Mouse (Mus musculus): Measurements from ENCODE around the gene Hyal1. TPM values are rescaled to one million over a fixed set of nuclear protein-coding genes. Genes with fewer than 3 reads are reported as not detected.

The Hyal1 gene
- total RNA-seq, 4 experiments from 2014 or later: 4.9 to 9.5 (median 6.8) TPM

DNA sequence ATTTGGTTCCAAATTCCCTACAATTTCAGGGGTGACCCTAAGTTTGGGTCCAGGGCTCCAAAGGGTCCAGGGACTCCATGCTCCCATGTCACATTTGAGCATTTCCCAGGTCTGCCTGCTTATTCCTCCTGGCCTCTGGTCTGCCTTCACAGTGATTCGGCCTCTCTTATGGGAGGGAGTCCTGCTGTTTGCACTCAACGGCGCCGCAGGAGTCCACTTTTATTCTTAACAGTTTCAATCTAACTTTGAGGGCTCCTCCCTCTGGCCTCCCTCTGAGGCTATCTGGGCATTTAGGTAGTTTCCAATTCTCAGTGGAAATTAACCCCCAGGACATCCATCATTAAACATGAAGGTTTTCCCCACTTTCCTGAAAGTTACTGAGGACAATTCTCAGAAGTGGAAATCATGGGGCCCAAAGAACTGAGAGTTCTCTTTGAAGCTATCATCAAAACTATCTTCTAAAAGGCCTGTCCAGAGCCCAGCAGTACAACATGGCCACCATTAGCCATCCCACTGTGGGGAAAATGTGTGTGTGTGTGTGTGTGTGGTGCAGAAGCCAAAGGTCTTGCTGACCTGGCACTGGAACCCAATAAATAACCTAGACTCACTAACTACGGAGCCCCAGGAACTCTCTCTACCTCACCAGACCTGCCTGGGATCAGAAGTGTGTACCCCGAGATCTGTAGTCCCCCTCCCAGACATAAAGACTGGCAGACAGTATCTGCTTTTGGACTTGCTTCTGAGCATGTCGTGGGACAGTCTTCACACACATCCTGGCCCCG, 17.7 kb downstream of the Hyal1 start:
- DNase-seq (ENCODE audit: low spot score in 2 of 2): no peak

DNA sequence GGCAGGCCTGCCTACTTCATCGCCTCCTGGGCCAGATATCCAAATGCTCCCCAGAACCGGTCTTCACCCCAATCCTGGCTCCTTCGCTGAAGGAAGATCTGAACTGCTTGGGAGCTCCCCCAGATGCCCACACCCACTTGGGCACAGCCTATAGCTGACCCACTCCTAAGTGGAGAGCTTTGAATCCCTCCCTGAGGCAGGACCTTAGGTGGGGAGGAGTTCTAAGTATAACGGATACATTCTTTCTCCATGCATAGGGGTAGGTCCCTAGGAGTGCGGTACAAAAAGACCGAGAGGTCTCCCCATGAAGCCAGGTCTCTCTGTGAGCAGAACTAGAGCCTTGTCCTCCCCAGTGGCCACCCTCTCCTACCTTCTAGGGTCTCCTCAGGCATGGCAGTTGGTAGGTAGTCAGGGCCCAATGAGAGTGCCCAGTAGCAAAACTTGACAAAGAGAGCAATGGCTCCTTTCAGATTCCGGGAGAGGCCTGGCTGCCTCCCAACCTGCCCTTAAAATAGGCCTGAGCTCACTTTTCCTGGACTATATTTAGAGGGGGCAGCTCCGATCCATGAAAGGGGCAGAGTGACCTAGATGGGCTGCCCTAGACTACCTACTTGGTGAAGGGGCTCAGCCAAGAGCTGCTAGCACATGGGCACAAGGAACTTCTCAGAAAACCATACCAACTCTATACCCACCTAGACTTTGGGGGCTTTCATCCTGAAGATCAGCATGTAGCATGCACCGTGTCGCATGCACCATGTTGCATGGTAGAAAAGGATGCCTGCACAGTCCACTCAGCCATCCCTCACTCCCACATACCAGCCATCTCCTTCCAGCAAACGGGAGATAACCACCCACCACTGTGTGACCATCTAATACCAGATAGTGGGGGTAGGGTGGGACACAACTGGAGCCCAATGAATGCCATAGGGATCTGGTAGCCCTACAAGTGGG, 20.2 kb downstream of the Hyal1 start:
- DNase-seq (ENCODE audit: low spot score in 2 of 2): no peak

DNA sequence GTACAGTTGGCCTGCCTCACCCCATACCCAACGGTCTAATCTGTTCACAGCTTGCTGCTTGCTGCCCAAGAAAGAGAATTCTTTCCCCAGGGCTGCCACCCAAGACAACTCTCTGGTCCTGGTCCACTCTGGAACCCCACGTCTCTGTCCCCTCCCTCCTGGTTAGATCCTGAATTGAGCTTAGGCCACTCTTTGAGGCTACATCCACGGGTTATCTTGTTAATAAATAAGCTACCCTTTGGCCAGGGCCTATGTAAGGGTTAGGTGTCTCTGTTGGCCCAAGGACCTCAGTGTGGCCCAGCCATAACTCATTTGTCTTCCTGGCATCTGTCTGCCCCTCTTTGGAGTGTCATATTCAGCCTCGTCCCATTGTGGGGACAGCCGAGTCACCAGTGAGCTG, 21.7 kb downstream of the Hyal1 start:
- no peak for DNase-seq (ENCODE audit: low spot score in 2 of 2)

DNA sequence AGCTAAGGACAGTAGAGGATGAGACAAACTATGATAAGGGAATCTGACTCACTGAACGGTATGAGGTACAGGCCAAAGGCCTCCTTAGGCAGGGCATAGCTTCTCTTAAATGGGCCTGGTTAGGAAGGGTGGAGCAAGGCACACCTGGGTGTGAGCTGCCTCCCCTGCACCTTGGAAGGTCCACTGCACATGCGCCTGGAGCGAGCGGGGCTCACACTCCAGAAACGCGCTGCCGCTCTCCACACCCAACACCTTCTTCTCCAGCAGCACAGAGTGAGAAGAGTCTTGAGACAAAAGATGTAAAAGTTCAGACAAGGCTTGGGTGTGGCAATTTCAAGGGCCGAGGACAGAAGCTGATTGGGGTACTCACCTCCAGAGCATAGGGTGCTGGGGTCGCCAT, 22.7 kb downstream of the Hyal1 start:
- no peak for DNase-seq (ENCODE audit: low spot score in 2 of 2)

DNA sequence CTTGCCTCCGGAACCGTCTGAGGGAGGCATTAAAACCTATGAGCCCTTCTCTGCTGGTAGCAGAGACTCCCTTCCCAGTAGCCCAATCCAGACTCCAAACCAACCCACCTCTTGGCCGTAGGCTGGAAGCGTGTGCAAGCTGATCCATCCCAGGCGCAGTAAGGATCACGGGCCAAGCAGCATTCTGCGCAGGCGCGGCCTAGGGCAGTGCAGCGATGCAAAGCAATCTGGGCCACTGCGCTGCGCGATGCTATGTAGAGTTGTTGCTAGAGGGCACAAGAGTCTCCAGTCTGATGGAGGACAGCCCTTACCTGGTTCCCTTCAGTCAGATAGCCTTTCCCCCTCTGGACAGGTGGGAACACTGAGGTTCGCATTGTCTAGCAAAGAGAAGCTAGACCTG, 23.1 kb downstream of the Hyal1 start:
- DNase-seq (ENCODE audit: low spot score in 2 of 2): no peak

DNA sequence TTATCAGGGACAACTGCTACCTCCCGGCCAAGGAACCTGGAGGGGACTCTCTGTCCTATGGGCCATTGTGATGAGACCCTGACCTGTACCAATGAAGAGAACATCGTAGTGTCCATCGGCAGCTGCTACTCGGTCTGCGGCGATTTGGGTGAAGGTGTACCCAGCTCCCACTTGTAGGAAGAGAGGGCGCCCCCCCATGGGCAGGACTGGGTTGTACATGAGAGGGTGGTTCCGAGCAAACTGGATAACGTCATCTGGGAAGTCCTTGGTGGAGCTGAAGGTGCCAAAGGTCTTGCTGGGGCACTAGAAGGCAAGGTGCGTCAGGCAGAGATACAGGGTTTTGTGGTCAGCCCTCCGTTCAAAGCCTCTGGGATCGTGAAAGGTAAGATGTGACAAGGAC, 24.0 kb downstream of the Hyal1 start:
- no peak for DNase-seq (ENCODE audit: low spot score in 2 of 2)

DNA sequence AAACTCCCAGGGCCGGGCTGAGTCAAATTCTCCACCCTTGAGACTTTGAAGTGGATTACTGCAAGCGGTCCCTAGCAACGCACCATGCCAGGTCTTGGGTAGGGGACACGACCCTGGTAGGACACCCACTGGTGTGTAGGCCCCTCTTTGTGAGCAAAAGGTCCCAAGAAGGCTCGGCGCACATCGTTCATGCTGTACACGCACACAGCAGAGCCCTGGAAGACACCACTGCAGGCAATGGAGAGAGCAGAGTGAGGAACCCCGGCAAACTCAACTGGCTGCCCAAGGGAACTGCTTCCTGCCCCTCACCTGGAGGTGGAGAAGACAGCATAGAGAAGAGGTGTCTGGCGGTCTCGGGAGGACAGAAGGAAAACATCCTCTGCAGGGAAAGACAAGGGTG, 24.5 kb downstream of the Hyal1 start:
- no peak for DNase-seq (ENCODE audit: low spot score in 2 of 2)

DNA sequence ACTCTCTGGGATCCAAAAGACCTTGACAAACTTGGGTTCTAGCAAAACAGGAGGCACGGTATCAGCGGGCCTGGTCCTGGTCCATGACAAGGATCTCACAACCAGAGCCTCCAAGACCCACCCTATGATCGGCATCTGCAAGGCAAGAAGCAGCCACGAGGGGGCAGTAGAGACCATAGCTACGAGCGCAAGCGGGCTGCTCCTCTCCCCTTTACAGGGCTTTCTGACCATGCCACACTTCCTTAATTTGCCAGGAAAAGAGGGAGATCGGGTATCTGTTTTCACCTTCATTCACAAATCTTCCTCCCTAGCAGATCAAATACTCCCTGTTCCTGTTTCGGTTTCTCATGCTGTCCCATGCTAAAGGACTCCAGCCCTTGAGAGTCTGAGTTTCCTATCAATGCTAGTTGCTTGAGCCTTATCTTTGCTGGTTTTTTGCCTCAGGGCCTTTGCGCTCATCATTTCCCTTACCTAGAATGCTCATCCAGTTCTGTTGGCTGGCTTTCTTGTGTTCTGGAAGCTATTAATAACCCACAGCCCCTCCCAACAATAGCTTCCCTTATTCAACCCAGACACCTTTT, 25.4 kb downstream of the Hyal1 start:
- peak; percentile 62 to 97 for DNase-seq (ENCODE audit: low spot score in 2 of 2)

DNA sequence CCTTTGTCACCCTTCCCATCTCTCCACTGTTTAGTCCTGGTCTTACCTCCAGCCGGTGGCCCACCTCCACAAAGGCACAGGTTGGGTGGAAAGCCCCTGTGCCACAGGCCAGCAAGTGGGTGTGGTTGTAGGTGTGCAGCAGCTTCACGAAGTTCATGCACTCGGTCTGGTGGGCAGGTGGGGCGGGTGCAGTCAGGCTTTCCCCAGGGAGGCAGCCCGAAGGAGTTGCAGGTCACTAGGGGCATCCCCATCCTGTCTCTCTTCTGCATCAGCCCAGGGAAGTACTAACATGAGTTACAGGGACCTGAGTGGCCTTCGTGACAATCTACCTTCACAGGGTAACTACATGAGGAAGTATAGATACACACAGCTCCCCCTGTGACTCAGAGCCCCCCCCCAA, 26.5 kb downstream of the Hyal1 start:
- DNase-seq (ENCODE audit: low spot score in 2 of 2): no peak

DNA sequence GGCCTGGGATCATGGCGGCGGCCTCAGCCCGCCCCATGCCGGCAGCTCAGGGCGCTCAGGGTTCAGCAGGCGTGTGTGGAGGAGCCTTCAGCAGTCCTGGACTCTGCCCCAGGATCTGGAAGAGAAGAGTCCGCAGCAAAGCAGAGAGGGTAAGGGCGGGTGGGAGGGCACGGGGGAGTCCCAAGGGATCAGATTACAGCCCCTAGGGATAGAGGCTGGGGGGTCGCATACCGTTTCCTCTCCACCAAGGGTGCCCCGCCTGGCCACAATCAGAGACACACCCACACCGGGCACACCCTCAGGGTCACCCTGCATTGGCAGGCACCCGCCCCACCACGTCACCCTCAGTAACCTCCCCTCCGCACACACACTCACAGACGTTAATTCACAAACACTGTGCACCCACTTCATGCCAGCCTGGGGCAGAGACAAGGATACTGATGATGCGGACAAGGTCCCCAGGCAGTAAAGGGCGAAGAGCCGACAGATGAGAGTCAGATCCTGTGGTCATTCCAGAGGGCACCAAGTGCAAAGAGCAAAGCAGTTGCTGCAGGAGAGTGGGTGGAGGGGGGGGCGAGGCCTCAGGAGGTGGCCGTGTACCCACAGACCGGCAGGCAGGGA, 28.4 kb downstream of the Hyal1 start:
- DNase-seq (ENCODE audit: low spot score in 2 of 2): no peak

DNA sequence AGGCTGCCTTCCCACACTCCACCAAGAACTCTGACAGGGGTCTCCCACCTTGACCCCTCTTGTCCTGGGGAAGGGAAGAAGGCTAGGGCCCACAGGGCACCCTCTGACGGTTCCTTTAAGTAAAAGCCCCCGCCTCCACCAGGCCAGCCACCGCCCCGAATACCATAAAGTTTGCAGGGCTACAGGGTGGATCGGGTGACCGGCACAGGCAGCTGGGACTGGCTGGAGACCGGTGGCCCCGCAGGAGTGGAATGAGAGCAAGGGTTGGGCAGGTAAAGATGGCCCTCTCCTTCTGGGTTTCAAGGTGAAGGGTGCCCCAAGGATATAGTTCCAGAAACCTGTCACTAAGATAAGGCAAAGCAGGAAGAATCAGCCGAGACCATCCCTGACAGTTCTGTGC, 29.9 kb downstream of the Hyal1 start:
- DNase-seq (ENCODE audit: low spot score in 2 of 2): no peak

DNA sequence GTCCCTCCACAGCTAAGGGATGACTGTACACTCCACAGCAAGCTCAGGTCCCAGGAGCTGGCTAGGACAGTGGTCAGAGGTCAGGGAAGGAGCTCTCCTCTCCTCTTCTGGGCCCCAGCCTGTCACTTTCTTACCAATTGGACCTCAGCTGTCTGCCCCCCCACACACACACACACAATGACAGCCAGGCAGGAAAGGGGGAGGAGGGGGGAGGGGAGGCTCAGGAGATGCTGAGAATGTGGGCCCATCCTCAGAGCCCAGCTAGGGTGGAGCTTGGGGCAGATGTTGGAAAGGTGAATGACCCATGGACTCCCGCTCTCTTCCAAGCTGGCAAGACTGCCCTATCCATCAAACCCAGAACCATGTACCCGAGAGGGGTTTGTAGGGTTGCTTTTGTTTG, 30.3 kb downstream of the Hyal1 start:
- DNase-seq (ENCODE audit: low spot score in 2 of 2): no peak

DNA sequence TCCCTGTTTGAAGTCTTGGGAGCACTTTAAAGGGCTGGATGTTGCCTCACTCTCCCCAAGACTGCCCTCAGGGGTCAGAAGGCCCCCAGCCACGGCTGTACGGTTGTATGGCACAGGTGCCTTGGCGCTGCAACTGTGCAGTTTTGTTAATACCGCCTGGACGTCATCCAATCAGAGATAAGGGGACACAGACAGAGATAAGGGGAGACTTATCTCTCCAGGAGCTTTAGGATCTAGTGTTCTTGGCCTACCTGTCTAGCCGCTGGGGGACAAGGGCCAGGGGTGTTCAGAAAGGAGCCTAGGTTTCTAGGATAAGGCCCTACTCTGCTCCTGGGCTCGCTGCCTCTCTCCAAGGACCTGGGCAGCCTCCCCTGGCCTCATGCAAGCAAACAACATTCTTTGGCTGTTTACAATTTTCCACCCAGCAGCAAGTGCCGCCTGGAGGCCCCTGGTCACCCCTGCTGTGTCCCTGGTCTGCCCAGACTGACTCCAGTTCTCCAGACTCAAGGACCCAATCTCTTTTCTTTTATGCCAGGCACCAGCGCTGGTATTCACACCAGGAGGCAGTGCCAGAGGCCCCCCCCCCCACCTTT, 31.0 kb downstream of the Hyal1 start:
- DNase-seq (ENCODE audit: low spot score in 2 of 2): no peak

DNA sequence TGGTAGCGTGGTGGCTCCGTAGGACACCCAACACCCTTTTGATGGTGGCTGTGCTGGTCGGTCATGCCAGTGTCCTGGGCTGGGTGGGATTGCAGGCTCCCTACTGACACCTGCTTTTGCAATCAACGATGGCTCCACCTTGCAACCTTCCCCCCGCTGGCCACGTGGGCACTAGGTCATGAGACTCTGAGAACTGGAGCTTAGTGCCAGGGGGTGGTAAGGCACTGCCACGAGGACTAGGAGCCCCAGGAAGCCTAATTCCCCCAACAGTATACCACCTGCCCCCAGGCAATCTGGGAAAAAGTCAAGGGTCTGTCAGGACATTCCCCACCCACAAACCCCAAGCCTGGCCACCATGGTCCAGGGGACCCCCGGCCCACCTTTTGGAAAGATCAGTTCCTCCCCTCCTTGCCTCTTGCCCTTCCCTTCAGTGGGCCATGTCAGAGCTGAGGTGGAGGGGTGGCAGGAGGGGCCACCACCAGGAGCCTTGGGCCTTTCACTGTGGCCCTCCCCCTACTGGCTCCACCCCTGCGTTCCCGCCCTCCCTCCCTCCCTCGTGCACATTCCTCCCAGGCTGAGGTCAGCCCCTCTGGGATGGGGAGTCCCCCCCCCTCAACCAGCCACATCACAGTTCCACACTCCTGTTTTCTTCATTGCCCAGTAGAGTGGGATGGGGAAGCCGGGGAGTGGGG, 32.2 kb downstream of the Hyal1 start, which contains the start of gene Sema3b:
Gene Sema3b (minus strand): TSS at position 489 of the 692 bp plus-strand sequence.
- no peak for DNase-seq (ENCODE audit: low spot score in 2 of 2)

DNA sequence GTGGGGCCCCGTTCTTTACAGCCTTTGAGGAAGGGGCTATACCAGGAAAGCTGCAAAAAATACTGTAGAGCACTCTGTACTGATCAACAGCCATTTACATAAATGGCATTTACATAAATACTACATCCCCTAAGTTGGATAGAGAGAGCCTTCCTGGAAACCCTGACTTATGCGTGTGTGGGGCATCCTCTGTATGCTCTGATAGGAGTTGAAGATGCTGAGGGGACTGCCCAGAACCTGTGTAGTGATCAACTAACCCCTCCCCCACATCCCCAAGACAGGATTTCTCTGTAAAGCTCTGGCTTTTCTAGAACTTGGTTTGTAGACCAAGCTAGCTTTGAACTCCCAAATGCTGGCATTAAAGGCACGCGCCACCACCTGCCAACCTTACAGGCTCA, 32.7 kb downstream of the Hyal1 start:
- no peak for DNase-seq (ENCODE audit: low spot score in 2 of 2)

DNA sequence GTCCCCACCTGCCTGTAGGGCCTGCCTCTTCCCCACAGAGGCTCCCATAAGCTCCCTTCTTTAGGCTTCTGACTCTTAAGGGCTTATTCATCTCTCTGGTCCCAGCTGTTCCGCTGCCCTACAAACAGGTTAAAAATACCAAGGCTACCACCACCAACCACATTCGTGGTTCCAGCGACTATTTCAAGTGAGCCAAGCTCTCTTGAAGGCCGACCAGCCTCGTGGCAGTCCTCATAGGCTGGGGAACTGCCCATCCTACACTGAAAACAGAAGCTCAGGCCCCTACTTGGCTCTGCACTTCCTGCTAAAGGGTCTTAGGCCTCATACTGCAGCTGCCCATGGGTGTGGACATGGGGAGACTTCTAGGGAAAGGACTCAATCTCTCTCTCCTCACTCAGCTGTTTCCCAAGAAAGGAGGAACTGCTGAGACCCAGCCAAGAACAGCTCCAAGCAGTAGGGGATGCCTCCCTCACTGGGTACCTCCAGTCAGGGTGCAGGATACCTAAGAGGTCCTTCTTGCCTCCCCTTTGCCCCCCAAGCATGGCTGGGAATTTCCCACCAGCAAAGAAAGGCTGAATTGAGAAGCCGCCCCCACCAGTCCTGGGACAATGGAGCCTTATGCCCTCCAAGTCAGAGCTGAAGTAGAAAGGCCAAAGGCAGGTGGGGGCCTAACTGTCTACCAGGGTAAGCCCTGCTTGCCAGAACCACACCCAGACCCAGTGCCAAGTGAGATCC, 34.9 kb downstream of the Hyal1 start:
- DNase-seq (ENCODE audit: low spot score in 2 of 2): no peak

DNA sequence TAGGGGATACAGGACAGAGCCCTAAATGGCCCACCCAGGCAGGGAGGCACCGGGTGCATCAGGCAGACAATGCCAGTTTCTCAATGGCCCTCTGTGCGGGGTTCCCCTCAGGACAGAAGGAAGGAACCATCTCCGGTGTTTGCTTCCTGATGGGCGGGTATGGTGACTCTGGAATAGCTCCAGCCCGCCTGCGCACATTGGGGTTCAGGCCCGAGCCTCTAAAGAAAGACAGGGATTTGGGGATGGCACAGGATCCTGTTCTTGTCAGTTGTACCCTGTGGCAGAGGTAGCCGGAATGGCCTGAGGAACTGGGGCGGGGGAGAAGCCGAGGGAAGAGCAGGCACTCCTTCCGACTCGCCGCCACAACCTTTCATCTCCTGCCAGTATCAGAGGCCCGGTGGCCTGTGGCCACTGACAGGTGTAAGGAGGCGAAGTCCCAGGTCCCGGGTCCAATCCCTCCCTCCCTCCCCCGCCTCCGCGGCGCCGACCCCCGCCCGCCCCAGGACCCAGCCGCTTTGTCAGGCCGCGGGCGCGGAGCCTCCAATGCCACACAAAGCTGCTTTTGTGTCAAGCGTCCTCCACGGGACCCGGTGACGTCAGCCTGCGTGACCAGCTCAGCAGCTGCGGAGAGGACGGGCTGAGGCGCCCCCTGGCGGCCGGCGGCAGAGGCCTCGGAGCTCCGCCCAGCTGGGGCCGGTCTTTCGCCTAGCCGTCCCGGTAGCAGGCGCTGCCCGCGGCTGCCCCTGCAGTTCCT, 35.6 kb downstream of the Hyal1 start:
- peak; percentile 97 to 98 for DNase-seq (ENCODE audit: low spot score in 2 of 2)

DNA sequence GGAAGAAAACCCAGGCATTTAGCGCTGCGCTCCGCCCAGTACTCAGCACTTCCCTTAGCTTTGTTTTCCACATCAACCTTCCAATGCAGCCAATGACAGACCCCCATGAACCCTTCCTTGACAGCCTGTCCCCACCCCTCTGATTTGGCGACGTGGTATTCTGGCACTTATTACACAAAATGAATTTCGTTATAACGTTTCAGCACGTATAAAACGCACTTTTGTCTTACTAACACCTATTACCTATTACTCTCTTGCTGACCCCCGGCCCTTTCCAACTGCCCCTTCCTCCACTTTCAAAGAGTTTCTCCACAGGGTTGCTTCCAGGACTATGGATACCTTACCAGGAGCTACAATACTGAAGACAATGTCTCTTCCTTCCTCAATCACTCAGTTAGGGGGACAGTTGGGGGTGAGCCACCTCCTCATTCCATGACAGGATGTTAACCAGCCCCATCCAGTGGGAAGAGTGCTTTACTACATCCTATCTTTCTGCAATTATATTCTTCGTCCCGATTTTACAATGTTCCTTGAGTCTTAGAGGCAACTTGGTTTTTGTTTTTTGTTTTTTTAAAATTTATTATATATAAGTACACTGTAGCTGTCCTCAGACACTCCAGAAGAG, 36.3 kb downstream of the Hyal1 start:
- DNase-seq (ENCODE audit: low spot score in 2 of 2): no peak

DNA sequence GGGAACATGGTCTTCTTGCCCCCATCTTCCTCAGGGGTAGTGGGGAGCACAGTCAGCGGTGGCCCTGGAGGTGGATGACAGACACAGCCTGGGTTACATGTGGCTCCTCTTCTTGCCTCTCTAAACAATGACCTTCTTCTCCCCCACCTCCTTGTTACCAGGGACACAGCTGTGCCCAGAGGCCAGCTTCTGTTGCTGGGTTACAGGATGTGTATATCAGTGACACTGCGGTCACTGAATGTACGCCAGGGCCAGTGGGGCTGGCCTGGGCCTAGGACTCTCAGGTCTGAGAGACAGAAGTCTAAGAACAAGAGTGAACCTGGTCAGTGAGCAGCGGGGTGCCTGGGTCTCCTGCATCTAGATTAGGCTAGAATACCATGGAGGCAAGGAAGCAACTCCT, 38.3 kb downstream of the Hyal1 start:
- DNase-seq (ENCODE audit: low spot score in 2 of 2): no peak
